Mouse (Mus musculus): ENCODE data around the gene 5430427O19Rik. TPM values are rescaled to one million over a fixed set of nuclear protein-coding genes. Genes with fewer than 3 reads are reported as not detected.

Gene 5430427O19Rik
- polyA plus RNA-seq (2015; fragmentation: Nextera tagmentation; extraction: Ambion mirVana): 0.48 and 0.60 TPM in 2 replicates

DNA sequence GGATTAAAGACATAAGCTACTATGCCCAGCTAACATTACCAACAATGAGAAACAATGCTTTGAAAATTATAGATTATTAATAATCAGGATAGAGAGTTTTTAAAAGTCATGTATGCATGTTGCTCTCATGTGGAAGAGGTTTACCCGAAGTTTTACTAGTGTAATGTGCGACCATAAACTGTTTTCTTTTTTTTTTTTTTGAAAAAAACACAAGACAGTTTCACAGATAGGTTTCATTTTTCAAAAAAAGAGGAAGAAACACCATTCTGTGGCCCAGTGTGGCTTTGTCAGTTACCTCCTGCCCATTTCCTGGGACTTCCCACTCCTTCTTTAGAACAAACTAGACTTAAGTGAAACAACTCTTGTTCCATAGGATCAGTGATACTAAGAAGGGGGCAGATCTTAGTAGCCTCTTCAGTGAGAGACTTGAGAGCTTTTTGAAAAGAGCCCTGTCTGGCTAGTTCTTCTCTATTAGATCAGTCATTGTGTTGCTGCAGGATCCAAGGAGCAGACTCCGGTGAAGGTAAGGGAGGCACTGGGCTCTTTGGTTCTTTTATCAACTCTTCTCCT lies at the start of gene 5430427O19Rik:
Gene 5430427O19Rik (plus strand): TSS at position 441 of the 570 bp plus-strand sequence.
- Histone ChIP-seq H3K9me3 (replicated peaks; ENCODE audit: control insufficient read depth, low read length) (no peaks in the 10 kb centered on the region), H3K36me3 (ENCODE audit: control insufficient read depth, insufficient read depth) (no peaks in the 10 kb centered on the region), H3K4me3 (ENCODE audit: low read depth, low read length) (no peak within 1 kb of the TSS), H3K27me3 (ENCODE audit: control insufficient read depth, insufficient read depth, low read depth, low read length) (no peaks in the 10 kb centered on the region), H3K4me2 (ENCODE audit: low read depth, low read length) (no peak within 1 kb of the TSS), H3K9ac (ENCODE audit: low read depth, low read length) (no peak within 1 kb of the TSS), H3K4me1 (ENCODE audit: control insufficient read depth, low read depth, low read length) (no peaks in the 10 kb centered on the region), H3K27ac (ENCODE audit: low read length) (no peak within 1 kb of the TSS)
- 30% methylated on average over 3 of the region's 3 CpGs for WGBS (ENCODE audit: insufficient replicate concordance)
- no peak for ATAC-seq (ENCODE audit: low read depth)

GRCm38 (mm10) chrX:85827719-85828453 lies 42.3 kb upstream of the 5430427O19Rik start:
- H3K9ac ChIP-seq (ENCODE audit: low read depth, low read length): no peak overlapping the region
- no peak for ATAC-seq (ENCODE audit: low read depth)
- no peaks in the 10 kb centered on the region for H3K27me3 ChIP-seq (ENCODE audit: control insufficient read depth, insufficient read depth, low read depth, low read length)
- no peak overlapping the region for H3K27ac ChIP-seq (ENCODE audit: low read length)
- 64% methylated on average over 3 of the region's 3 CpGs for WGBS (ENCODE audit: insufficient replicate concordance)
- H3K36me3 ChIP-seq (ENCODE audit: control insufficient read depth, insufficient read depth): no peaks in the 10 kb centered on the region
- no peak overlapping the region for H3K4me3 ChIP-seq (ENCODE audit: low read depth, low read length)
- H3K9me3 ChIP-seq (replicated peaks; ENCODE audit: control insufficient read depth, low read length): no peaks in the 10 kb centered on the region
- H3K4me1 ChIP-seq (ENCODE audit: control insufficient read depth, low read depth, low read length): no peaks in the 10 kb centered on the region
- H3K4me2 ChIP-seq (ENCODE audit: low read depth, low read length): no peak overlapping the region

DNA sequence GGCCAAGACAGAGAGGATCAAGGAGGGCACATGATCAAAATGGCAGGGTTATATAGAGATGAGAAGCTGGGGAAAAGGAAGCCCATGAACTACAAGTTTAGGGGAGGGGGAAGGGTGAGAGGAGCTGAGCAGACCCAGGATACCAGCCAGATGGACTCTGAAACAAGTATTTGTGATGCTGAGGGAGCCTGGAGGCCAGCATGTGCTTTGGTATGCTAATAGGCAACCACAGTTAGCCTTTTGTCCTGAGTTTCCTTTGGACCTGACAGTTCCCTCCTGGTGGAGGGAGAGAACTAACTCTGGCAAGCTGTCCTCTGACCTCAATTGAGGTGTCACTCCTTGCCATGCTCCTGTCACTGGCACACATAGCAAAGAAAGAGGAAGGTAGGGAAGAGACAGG lies 41.2 kb upstream of the 5430427O19Rik start:
- Histone ChIP-seq H3K4me1 (ENCODE audit: control insufficient read depth, low read depth, low read length) (no peaks in the 10 kb centered on the region), H3K4me2 (ENCODE audit: low read depth, low read length) (no peak overlapping the region), H3K9ac (ENCODE audit: low read depth, low read length) (no peak overlapping the region), H3K27me3 (ENCODE audit: control insufficient read depth, insufficient read depth, low read depth, low read length) (no peaks in the 10 kb centered on the region), H3K27ac (ENCODE audit: low read length) (no peak overlapping the region), H3K4me3 (ENCODE audit: low read depth, low read length) (no peak overlapping the region), H3K9me3 (replicated peaks; ENCODE audit: control insufficient read depth, low read length) (no peaks in the 10 kb centered on the region), H3K36me3 (ENCODE audit: control insufficient read depth, insufficient read depth) (no peaks in the 10 kb centered on the region)
- ATAC-seq (ENCODE audit: low read depth): no peak

GRCm38 (mm10) chrX:85839174-85839573 lies 31.0 kb upstream of the 5430427O19Rik start:
- Histone ChIP-seq H3K36me3 (ENCODE audit: control insufficient read depth, insufficient read depth) (no peaks in the 10 kb centered on the region), H3K9me3 (replicated peaks; ENCODE audit: control insufficient read depth, low read length) (no peaks in the 10 kb centered on the region), H3K4me2 (ENCODE audit: low read depth, low read length) (no peak overlapping the region), H3K4me1 (ENCODE audit: control insufficient read depth, low read depth, low read length) (no peaks in the 10 kb centered on the region), H3K27ac (ENCODE audit: low read length) (no peak overlapping the region), H3K4me3 (ENCODE audit: low read depth, low read length) (no peak overlapping the region), H3K27me3 (ENCODE audit: control insufficient read depth, insufficient read depth, low read depth, low read length) (no peaks in the 10 kb centered on the region), H3K9ac (ENCODE audit: low read depth, low read length) (no peak overlapping the region)
- ATAC-seq (ENCODE audit: low read depth): no peak

DNA sequence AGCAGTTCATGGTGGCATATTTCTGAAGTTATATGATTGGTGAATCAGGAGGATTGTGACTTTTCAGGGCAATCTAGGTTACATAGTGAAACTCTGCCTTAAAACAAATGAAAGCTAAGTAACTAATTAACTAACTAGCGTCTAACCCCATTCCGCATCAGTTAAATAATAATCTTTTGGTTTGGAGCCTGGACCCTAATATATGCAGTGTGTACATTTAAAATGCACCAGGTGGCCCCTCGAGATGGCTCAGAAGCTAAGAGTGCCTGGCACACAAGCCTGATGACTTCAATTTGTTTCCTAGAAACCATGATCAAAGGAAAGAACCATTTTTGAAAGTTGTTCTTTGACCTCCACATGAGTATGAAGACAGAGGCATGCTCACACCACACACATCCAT lies 14.2 kb upstream of the 5430427O19Rik start:
- Histone ChIP-seq H3K36me3 (ENCODE audit: control insufficient read depth, insufficient read depth) (no peaks in the 10 kb centered on the region), H3K9me3 (replicated peaks; ENCODE audit: control insufficient read depth, low read length) (no peaks in the 10 kb centered on the region), H3K4me3 (ENCODE audit: low read depth, low read length) (no peak overlapping the region), H3K9ac (ENCODE audit: low read depth, low read length) (no peak overlapping the region), H3K27me3 (ENCODE audit: control insufficient read depth, insufficient read depth, low read depth, low read length) (no peaks in the 10 kb centered on the region), H3K4me2 (ENCODE audit: low read depth, low read length) (no peak overlapping the region), H3K27ac (ENCODE audit: low read length) (no peak overlapping the region), H3K4me1 (ENCODE audit: control insufficient read depth, low read depth, low read length) (no peaks in the 10 kb centered on the region)
- no peak for ATAC-seq (ENCODE audit: low read depth)
- 54% methylated on average over 3 of the region's 3 CpGs for WGBS (ENCODE audit: insufficient replicate concordance)

GRCm38 (mm10) chrX:85857169-85857568 lies 13.0 kb upstream of the 5430427O19Rik start:
- Histone ChIP-seq H3K9ac (ENCODE audit: low read depth, low read length) (no peak overlapping the region), H3K4me2 (ENCODE audit: low read depth, low read length) (no peak overlapping the region), H3K4me3 (ENCODE audit: low read depth, low read length) (no peak overlapping the region), H3K27me3 (ENCODE audit: control insufficient read depth, insufficient read depth, low read depth, low read length) (no peaks in the 10 kb centered on the region), H3K36me3 (ENCODE audit: control insufficient read depth, insufficient read depth) (no peaks in the 10 kb centered on the region), H3K9me3 (replicated peaks; ENCODE audit: control insufficient read depth, low read length) (no peaks in the 10 kb centered on the region), H3K27ac (ENCODE audit: low read length) (no peak overlapping the region), H3K4me1 (ENCODE audit: control insufficient read depth, low read depth, low read length) (no peaks in the 10 kb centered on the region)
- ATAC-seq (ENCODE audit: low read depth): no peak

- ATAC-seq (ENCODE audit: low read depth): no peak
These were observed 2.1 kb upstream of the 5430427O19Rik start for GRCm38 (mm10) chrX:85868079-85868478.

DNA sequence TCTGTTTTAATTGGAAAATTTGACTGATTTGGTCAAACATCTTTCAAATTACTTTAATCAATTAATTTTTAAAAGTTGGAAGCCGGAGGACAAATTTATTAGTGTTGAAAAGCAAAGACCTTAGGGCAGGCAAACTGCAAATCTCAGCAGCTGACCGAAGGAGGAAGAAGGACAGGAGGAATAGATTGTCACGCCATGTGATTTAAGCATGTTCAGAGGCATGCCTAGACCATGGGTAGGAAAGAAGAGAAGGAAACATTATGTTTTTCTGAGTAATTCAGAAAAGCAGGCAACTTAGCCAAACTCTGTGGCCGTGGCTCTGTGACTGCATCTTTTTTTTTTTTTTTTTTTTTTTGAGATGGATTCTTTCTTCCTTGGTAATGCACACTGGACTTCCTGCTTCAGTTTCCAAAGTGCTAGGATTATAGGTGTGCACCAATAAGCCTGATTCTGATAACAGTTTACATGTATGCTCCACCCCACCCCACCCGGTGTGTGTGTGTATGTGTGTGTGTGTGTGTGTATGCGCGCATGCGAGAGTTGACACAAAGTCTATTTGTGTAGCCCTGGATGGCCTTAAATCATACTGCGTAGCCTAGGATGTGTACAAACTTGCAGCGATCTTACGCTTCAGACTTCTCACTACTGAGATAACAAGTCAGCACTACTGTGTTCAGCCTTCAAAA lies 1.4 kb downstream of the 5430427O19Rik start:
- no peaks in the 10 kb centered on the region for H3K9me3 ChIP-seq (replicated peaks; ENCODE audit: control insufficient read depth, low read length)
- H3K9ac ChIP-seq (ENCODE audit: low read depth, low read length): no peak overlapping the region
- no peak overlapping the region for H3K4me3 ChIP-seq (ENCODE audit: low read depth, low read length)
- H3K27ac ChIP-seq (ENCODE audit: low read length): no peak overlapping the region
- H3K4me2 ChIP-seq (ENCODE audit: low read depth, low read length): no peak overlapping the region
- 59% methylated on average over 11 of the region's 11 CpGs for WGBS (ENCODE audit: insufficient replicate concordance)
- H3K4me1 ChIP-seq (ENCODE audit: control insufficient read depth, low read depth, low read length): no peaks in the 10 kb centered on the region
- H3K27me3 ChIP-seq (ENCODE audit: control insufficient read depth, insufficient read depth, low read depth, low read length): no peaks in the 10 kb centered on the region
- no peaks in the 10 kb centered on the region for H3K36me3 ChIP-seq (ENCODE audit: control insufficient read depth, insufficient read depth)
- no peak for ATAC-seq (ENCODE audit: low read depth)

More at GRCm38 (mm10) chrX:85868079-85868478, 2.1 kb upstream of the 5430427O19Rik start:
- H3K36me3 ChIP-seq (ENCODE audit: control insufficient read depth, insufficient read depth): no peaks in the 10 kb centered on the region
- H3K4me2 ChIP-seq (ENCODE audit: low read depth, low read length): no peak overlapping the region
- no peaks in the 10 kb centered on the region for H3K9me3 ChIP-seq (replicated peaks; ENCODE audit: control insufficient read depth, low read length)
- no peak overlapping the region for H3K4me3 ChIP-seq (ENCODE audit: low read depth, low read length)
- no peaks in the 10 kb centered on the region for H3K4me1 ChIP-seq (ENCODE audit: control insufficient read depth, low read depth, low read length)
- 28% methylated on average over 3 of the region's 3 CpGs for WGBS (ENCODE audit: insufficient replicate concordance)
- no peaks in the 10 kb centered on the region for H3K27me3 ChIP-seq (ENCODE audit: control insufficient read depth, insufficient read depth, low read depth, low read length)
- no peak overlapping the region for H3K9ac ChIP-seq (ENCODE audit: low read depth, low read length)
- H3K27ac ChIP-seq (ENCODE audit: low read length): no peak overlapping the region

- H3K36me3 ChIP-seq (ENCODE audit: control insufficient read depth, insufficient read depth): no peaks in the 10 kb centered on the region
- H3K4me1 ChIP-seq (ENCODE audit: control insufficient read depth, low read depth, low read length): no peaks in the 10 kb centered on the region
- H3K27ac ChIP-seq (ENCODE audit: low read length): no peak overlapping the region
- no peak overlapping the region for H3K4me3 ChIP-seq (ENCODE audit: low read depth, low read length)
- H3K27me3 ChIP-seq (ENCODE audit: control insufficient read depth, insufficient read depth, low read depth, low read length): no peaks in the 10 kb centered on the region
- ATAC-seq (ENCODE audit: low read depth): no peak
- 77% methylated on average over 4 of the region's 4 CpGs for WGBS (ENCODE audit: insufficient replicate concordance)
- no peaks in the 10 kb centered on the region for H3K9me3 ChIP-seq (replicated peaks; ENCODE audit: control insufficient read depth, low read length)
- H3K9ac ChIP-seq (ENCODE audit: low read depth, low read length): no peak overlapping the region
- no peak overlapping the region for H3K4me2 ChIP-seq (ENCODE audit: low read depth, low read length)
These were observed 4.2 kb downstream of the 5430427O19Rik start for GRCm38 (mm10) chrX:85874367-85874766.
